Mouse (Mus musculus): ENCODE measurements around the gene Prame. TPM values are rescaled to one million over a fixed set of nuclear protein-coding genes. Genes with fewer than 3 reads are reported as not detected.
"Not testable (repeated sequence)": the region's sequence is repeated elsewhere in the genome, so short reads cannot be mapped to it uniquely, and the experiment has no call there.

The Prame gene
- not detected in 2 replicates for total RNA-seq (2017)

- ATAC-seq (ENCODE audit: extremely low read depth, insufficient number of reproducible peaks, low FRiP score, poor library complexity, severe bottlenecking), result no peak
Measured at GRCm38 (mm10) chrX:135627605-135628004, at the start of gene Prame. Gene Prame (minus strand): TSS chrX:135627705.

DNA sequence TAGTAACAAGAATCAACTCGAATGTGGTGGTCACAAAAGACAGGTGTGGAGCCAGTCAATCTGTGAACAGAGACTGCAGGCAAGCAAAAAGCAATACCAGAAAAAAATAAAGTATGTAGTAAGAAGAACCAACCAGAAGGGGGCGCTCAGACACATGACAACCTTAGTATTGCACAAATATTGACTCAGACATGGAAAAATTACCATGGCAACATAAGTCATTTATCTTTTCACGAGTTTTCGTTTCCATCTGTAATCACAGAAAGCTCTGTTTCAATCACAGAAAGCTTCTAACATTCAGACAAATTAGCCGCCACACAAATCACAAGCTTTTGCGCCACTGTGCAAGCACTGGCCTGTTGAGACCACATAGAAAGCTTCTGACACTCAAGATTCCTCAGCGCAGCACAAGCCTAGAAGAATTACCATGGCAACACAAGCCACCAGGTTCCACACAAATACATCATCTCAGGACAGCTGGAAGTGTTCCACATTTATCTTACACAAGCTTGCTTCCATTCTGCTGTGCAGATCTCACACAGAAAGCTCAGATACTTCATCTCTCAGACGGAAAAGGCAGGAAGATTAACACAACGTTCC, 24.8 kb upstream of the Prame start:
- no peak for ATAC-seq (ENCODE audit: extremely low read depth, insufficient number of reproducible peaks, low FRiP score, poor library complexity, severe bottlenecking)

DNA sequence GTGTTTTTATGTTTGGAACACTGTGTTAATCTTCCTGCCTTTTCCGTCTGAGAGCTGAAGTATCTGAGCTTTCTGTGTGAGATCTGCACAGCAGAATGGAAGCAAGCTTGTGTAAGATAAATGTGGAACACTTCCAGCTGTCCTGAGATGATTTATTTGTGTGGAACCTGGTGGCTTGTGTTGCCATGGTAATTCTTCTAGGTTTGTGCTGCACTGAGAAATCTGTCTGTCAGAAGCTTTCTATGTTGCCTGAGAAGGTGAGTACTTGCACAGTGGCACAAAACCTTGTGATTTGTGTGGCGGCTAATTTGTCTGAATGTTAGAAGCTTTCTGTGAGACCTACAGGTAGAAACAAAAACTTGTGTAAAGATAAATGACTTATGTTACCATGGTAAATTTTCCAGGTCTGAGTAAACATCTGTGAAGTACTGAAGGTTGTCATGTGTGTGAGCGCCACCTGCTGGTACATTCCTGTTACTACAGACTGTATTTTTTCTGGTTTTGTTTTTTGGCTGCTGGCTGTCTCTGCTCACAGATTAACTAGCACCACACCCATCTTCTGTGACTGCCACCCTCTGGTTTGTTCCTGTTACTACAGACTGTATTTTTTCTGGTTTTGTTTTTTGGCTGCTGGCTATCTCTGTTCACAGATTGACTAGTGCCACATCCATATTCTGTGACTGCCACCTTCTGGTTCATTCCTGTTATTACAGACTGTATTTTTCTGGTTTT, 26.0 kb downstream of the Prame start:
- ATAC-seq (ENCODE audit: extremely low read depth, insufficient number of reproducible peaks, low FRiP score, poor library complexity, severe bottlenecking), result peak; percentile 67

- no peak for ATAC-seq (ENCODE audit: extremely low read depth, insufficient number of reproducible peaks, low FRiP score, poor library complexity, severe bottlenecking)
Measured at GRCm38 (mm10) chrX:135598677-135599076, 28.8 kb downstream of the Prame start, which contains the start of gene Nxf7. Gene Nxf7 (minus strand): TSS chrX:135598777.

DNA sequence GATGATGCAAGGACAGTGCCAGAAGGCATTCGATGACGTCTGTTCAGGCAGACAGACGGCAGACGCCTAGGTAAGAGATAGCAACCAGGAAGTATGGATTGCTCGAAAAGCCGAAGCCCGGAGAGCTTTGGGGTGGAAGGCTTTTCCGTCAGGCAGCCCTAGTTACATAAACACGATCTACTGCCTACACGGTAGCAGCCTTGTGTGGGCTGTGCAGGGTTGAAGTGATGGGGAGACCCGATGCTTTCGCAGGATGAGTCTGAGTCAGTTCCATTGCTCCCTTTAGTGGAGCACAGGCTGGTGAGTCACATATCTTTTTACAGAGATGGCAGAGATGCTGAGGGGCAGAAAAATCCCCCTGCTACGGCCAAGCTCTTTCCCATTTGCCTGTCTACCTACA, 29.4 kb downstream of the Prame start:
- no peak for ATAC-seq (ENCODE audit: extremely low read depth, insufficient number of reproducible peaks, low FRiP score, poor library complexity, severe bottlenecking)

DNA sequence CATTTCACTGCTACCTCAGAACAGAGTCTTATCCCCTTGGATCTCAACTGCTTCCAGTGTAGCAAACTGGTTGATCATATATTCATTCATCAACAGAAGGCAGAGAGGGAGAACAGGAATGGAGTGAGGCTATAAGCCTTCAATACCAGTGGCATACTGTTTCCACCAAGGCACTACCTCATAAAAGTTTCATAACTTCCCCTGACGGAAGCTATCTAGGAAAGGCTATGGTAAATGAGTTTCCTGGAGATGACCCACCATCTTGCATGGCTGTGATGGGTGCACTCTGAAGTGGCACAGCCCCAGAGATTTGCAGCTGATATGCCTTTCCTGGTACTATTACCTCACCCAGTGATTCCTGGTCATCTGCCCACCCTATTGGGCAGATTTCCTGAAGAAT, 51.1 kb downstream of the Prame start:
- no peak for ATAC-seq (ENCODE audit: extremely low read depth, insufficient number of reproducible peaks, low FRiP score, poor library complexity, severe bottlenecking)

DNA sequence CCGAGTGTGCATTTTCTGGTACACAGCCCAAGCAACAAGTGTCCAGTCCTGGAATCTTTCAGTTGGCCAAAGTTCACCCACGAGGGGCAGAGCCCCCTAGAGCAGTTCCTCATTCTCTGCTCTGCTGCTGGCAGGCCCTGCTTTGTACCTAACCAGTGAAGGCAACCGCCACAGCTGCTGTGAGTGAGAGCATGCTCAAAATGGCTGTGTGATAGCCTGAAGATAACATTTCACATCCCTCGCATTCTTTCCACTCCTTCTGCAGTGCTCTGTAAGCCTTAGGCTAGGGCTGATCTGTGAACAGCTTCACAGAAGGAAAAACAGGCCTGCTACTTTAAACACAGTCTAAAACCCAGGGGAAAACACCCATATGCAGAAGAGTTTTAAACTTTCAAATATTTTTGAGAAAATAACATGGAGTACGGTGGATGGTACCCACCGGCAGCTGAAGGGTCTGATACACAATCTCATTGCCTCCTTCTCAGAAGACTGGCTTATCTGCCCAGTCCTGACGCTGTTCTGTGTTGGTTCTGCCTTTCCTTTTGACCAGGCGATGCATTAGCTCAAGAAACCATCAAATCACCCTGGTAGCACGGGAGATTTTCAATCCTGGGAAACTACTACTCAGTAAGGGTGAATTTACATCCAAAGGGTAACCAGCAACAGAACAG, 52.4 kb downstream of the Prame start:
- not testable (repeated sequence) for ATAC-seq (ENCODE audit: extremely low read depth, insufficient number of reproducible peaks, low FRiP score, poor library complexity, severe bottlenecking)

- ATAC-seq (ENCODE audit: extremely low read depth, insufficient number of reproducible peaks, low FRiP score, poor library complexity, severe bottlenecking), result not testable (repeated sequence)
Measured at GRCm38 (mm10) chrX:135574261-135574957, 53.1 kb downstream of the Prame start.

GRCm38 (mm10) chrX:135569467-135569866, 58.0 kb downstream of the Prame start:
- ATAC-seq (ENCODE audit: extremely low read depth, insufficient number of reproducible peaks, low FRiP score, poor library complexity, severe bottlenecking), result peak; percentile 70; the same call in 1 of the 2 replicates

- not testable (repeated sequence) for ATAC-seq (ENCODE audit: extremely low read depth, insufficient number of reproducible peaks, low FRiP score, poor library complexity, severe bottlenecking)
Measured at GRCm38 (mm10) chrX:135564934-135565333, 62.6 kb downstream of the Prame start.

Other genes starting within 250 kb of the Prame start
- gene Gm7903, start 193.9 kb downstream of the Prame start, total RNA-seq (2017), result not detected in 2 replicates
- not detected in 2 replicates for gene AV320801, start 133.1 kb downstream of the Prame start, total RNA-seq (2017)
- not detected in 2 replicates for gene Nxf7, start 28.9 kb downstream of the Prame start, total RNA-seq (2017)
- gene Tcp11x2, start 66.1 kb upstream of the Prame start, total RNA-seq (2017), result not detected in 2 replicates
- gene Tmsb15a, start 97.6 kb upstream of the Prame start, total RNA-seq (2017), result not detected in 2 replicates
- 28.2 and 29.0 TPM in 2 replicates for gene Armcx5, start 115.0 kb upstream of the Prame start, total RNA-seq (2017)
- gene Gprasp1, start 115.0 kb upstream of the Prame start, total RNA-seq (2017), result 42.1 and 46.6 TPM in 2 replicates
- gene Bhlhb9, start 169.9 kb upstream of the Prame start, total RNA-seq (2017), result 6.5 and 8.0 TPM in 2 replicates
- 2.2 and 3.1 TPM in 2 replicates for gene Gprasp2, start 211.3 kb upstream of the Prame start, total RNA-seq (2017)

All from neutrophil, adult 5-6 weeks (primary cell).